Mouse (Mus musculus) heart, postnatal 36 days (tissue): Measurements from ENCODE around the gene Adra1b. TPM values are rescaled to one million over a fixed set of nuclear protein-coding genes. Genes with fewer than 3 reads are reported as not detected.

Experiments used
- DNase-seq, 2 experiments: peaks; one replicate each; pipeline ENCODE4 v3.0.0; 2021 to 2022
- intact Hi-C: fragments of 180-260 bp; cut with DNase I; formaldehyde crosslinking; loops from one replicate; pipeline ENCODE4 v1.15.1; 2025
- total RNA-seq, 2 experiments: library from RNA; stranded (reverse); gene quantifications; 2 replicates each; pipeline ENCODE4 v1.2.3; 2021

Adra1b gene
- total RNA-seq, 2 experiments from 2014 or later: 47.8 to 52.2 TPM

DNA sequence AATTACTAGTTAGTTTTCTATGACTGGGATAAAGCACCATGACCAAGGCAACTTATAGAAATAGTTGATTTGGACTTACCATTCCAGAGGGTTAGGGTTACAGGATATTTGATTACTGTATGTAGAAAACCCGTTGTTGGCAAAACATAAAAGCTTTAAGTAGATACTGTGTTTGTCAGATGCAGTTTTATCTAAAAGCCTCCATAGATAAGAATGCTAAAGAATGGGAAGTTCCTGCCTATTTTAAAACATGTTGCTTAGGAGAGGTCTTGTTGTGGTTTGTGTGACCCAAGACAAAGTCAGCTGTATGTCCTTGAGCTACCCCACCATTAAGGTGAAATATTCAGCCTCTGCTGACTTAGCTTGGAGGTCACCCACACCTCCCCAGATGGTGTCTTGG, 146.4 kb downstream of the Adra1b start:
- intact Hi-C loops: no loop called here
- DNase-seq: no peak

DNA sequence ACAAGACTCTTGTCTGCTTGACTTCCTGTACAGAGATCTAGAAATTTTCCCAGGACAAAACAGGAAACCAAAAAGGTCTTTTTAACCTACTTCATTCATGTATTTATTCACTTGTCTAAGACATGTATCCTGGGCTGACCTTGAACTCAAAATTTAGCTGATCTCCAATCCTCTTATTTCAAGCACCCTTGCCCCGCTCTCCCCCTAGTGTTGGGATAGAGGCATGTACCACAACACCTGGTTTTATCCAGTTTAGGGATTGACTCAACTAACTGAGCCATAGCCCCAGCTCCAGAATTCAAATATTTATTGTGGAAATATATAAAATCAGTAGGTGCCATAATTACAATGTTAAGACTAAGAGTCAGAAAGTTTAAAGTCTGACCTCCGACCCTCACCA, 149.5 kb downstream of the Adra1b start:
- no peak for DNase-seq
- intact Hi-C loops: no loop called here

DNA sequence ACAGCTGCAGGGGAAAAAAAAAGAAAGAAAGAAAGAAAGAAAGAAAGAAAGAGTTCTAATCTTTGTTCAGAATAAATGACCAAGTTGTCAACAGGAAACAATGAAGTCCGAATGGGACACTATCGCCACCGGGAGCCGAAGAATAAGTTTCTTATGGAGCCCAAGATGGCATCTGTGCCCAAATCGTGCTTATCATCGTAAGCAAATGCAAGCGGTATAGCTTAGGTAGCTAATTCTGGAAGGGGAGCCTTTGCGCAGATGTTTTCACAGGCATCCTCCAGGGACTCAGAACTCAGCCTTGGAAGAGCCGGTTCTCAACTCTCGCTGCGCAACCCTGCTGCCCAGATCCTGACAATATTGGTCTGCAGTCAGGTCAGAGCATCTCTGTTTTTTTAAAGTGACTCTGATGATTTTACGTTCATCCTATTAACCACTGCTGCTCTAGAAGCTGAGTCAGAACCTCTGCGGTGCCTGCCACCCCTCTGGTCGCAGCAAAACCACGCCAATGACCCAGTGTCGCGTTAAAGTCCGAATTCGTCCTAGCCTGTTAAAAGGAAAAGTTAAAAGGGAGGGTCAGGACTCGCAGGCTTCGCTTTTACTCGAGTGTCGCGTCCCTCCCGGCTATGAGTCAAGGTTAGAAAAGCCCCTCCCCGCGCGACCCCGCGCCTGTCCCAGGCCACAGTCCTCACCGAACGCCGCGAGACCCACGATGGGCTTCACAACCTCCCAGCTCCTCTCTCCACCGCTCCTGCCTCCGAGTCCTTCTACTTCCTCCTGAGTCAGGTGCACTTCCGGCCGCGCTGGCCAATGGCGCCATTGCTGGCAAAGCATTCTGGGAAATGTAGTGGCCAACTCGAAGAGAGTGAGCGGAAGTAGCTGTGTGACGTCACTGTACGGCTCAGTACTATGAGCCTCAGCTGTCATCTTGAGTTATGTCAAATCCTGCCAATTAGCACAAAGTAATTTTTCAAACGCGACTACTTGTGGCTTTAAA, 153.5 kb downstream of the Adra1b start, which contains the start of gene Ttc1:
Gene Ttc1 (minus strand): TSS at position 776 of the 994 bp plus-strand sequence.
- DNase-seq: peak; percentile 96
- intact Hi-C loops: loop anchor here (5.0 kb wide), 1 partner anchor 65 kb away; the partner anchor contains the start of gene Pwwp2a

DNA sequence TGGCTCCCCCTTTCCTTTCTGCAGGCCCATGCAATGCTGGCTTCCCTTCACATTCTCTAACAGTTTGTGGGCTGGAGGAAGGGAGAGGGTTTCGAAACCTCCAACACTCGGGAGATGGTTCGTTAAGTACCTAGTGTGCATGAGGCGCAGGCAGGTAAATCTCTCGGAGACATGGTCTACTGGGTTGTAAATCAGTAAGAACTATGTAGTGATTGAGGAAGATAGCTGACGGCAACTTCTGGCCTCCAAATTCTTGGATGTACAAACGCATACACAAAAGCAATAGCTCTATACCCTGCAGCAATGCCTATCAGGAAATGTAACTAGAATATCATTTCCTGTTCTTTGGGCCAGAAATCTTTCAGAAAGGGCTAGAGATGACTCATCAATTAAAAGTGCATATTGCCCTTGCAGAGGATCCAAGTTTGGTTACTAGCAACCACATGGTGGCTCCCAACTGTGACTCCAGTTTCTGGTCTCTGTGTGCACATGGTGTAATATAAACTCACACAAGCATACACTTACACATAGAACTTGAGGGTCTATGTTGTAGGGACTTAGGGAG, 172.2 kb downstream of the Adra1b start:
- no peak for DNase-seq
- intact Hi-C loops: no loop called here

DNA sequence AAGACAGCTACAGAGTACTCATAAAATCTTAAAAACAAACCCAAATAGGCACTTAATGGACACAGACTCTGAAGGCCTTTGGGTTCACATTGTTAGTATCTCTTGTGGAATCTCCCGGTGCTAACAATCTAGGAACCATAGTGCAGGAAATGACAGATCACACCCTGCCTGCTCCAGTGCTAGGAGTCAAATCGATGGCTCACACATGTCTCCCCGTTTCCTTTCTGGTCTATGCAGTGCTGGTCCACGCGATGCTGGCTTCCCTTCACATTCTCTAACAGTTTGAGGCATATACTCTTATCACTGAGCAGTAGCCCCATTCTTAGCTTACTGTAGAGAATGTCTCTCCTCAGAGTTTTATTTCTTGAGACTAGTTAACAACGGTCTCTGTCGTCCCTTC, 173.2 kb downstream of the Adra1b start:
- DNase-seq: no peak
- intact Hi-C loops: no loop called here

Other genes with a start within 250 kb of the Adra1b start
- 10 to 100 TPM; 18.9 to 19.9 TPM for gene Pwwp2a, start 219.2 kb downstream of the Adra1b start, total RNA-seq
- gene Ttc1, start 153.2 kb downstream of the Adra1b start, total RNA-seq: 10 to 100 TPM; 49.3 to 56.7 TPM